Mouse (Mus musculus) hindbrain, embryonic 12.5 days (tissue): ENCODE measurements around the gene Ccdc54. TPM values are rescaled to one million over a fixed set of nuclear protein-coding genes. Genes with fewer than 3 reads are reported as not detected.

Experiments used
- ATAC-seq: fragments of 200-750 bp; cut with Nextera tagmentation; 2 replicates; pipeline ENCODE4 v1.8.0; 2017; ENCODE audit warnings: moderate TSS enrichment; ENCODE audit not compliant: low FRiP score
- H3K27ac ChIP-seq: fragments of 300-500 bp; sonication (generic); 2 replicates; pipeline ENCODE4 v1.5.1; 2016; ENCODE audit warnings: mild to moderate bottlenecking
- H3K27me3 ChIP-seq: fragments of 300-500 bp; sonication (generic); 2 replicates; pipeline ENCODE4 v1.6.1; 2016; ENCODE audit warnings: mild to moderate bottlenecking
- H3K36me3 ChIP-seq: fragments of 300-500 bp; sonication (generic); 2 replicates; pipeline ENCODE4 v1.6.1; 2016; ENCODE audit warnings: mild to moderate bottlenecking
- H3K4me1 ChIP-seq: fragments of 300-500 bp; sonication (generic); 2 replicates; pipeline ENCODE4 v1.6.1; 2016
- H3K4me2 ChIP-seq: fragments of 300-500 bp; sonication (generic); replicated peaks from 2 replicates; pipeline ENCODE4 v1.6.1; 2016; ENCODE audit warnings: mild to moderate bottlenecking
- H3K4me3 ChIP-seq: fragments of 300-500 bp; sonication (generic); 2 replicates; pipeline ENCODE4 v1.5.1; 2016; ENCODE audit warnings: mild to moderate bottlenecking
- H3K9ac ChIP-seq: fragments of 300-500 bp; sonication (generic); 2 replicates; pipeline ENCODE4 v1.6.1; 2016; ENCODE audit warnings: mild to moderate bottlenecking, moderate library complexity
- H3K9me3 ChIP-seq: fragments of 300-500 bp; sonication (generic); replicated peaks from 2 replicates; pipeline ENCODE4 v1.6.1; 2016; ENCODE audit warnings: mild to moderate bottlenecking
- WGBS: fragments of 180-500 bp; shearing (Covaris S2); methylation state at CpG from one replicate; pipeline ENCODE4 v1.1.7; 2016; 5-methylcytosine and 5-hydroxymethylcytosine counted together
- polyA plus RNA-seq: library from polyadenylated mRNA; unstranded; fragments of >200 nt; fragmentation: Nextera tagmentation; extraction: Ambion mirVana; gene quantifications from 2 replicates; pipeline ENCODE4 v1.2.1, GENCODE M21; 2016

Ccdc54 gene
- polyA plus RNA-seq, 1 experiment from 2014 or later, result not detected

DNA sequence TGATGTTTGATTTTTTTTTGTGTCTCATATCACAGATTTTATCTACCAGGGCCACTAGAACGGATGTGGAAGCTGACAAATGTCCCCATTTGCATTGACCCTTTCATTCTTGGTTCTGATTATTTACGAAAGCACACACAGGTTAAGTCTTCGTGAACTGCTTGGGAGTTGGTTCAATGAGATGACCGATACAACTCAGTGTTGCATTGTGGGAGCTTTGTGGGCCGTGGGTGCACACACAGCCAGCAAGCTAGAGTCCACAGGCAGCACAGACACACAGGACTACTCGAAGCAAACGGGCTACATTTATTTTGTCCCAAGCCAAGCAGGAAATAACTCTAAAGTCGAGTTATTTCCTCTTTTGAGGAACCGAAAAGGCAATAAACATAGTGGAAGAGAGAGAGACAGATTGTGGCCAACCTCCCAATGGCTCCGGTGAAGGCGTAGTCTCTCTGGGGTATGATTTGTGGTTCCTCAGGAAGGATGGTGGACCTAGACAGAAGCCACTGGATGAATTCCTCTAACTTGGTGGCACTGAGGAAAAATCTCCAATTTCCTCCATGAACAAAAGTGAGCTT lies 1.3 kb downstream of the Ccdc54 start:
- Histone ChIP-seq H3K27me3 (no peaks in the 10 kb centered on the region; the same call in 1 of the 2 replicates), H3K9ac (no peak overlapping the region), H3K27ac (no peak overlapping the region), H3K9me3 (no peaks in the 10 kb centered on the region), H3K36me3 (no peaks in the 10 kb centered on the region), H3K4me1 (no peaks in the 10 kb centered on the region), H3K4me2 (no peak overlapping the region), H3K4me3 (no peak overlapping the region)
- ATAC-seq, result no peak
- WGBS, result 81% methylated on average over 11 of the region's 11 CpGs

DNA sequence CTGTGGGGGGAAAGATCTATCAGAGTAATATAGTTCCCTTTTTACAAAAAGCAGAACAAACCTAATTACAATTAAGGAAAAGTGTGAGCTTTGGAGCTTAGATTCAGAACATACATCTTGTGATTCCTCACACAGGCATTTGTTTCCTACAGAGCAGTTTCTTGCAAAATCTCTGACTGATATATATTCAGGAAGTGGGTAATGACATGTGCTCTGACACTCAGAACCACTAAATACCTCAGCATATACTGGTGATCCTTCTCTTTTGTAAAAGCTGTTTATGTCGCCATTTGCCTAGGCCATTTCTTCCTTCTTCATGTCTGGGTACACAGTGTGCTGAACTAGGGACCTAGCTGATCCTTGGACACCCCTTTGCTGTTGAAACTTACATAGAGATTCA lies 2.8 kb downstream of the Ccdc54 start:
- no peak overlapping the region for H3K4me2 ChIP-seq
- ATAC-seq, result no peak
- no peak overlapping the region for H3K9ac ChIP-seq
- H3K27ac ChIP-seq, result no peak overlapping the region
- no peaks in the 10 kb centered on the region for H3K4me1 ChIP-seq
- H3K27me3 ChIP-seq, result no peaks in the 10 kb centered on the region
- WGBS, result 93% methylated on average over 1 of the region's 1 CpGs
- H3K36me3 ChIP-seq, result no peaks in the 10 kb centered on the region
- no peak overlapping the region for H3K4me3 ChIP-seq
- H3K9me3 ChIP-seq, result no peaks in the 10 kb centered on the region

DNA sequence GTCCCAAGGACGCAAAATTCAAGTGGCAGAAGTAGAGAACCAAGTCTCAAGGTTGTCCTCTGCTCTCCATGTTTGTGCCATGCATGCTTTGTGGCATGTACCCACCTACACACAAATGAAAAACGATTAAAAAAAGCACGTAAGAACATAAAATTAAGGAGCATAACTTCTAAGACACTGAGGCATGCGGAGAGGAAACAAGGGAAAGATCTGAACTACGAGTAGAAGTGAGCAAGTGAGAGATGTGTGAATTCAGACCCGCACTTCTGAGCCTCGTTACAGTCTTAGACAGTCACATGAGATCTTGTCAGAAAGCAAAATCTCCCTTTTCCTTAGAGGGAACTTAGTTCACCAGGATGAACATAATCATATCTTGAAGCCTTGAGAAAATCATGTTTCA lies 3.8 kb downstream of the Ccdc54 start:
- Histone ChIP-seq H3K36me3 (no peaks in the 10 kb centered on the region), H3K27ac (no peak overlapping the region), H3K9ac (no peak overlapping the region), H3K27me3 (no peaks in the 10 kb centered on the region), H3K4me1 (no peaks in the 10 kb centered on the region), H3K4me2 (no peak overlapping the region), H3K9me3 (no peaks in the 10 kb centered on the region), H3K4me3 (no peak overlapping the region)
- 91% methylated on average over 7 of the region's 7 CpGs for WGBS
- no peak for ATAC-seq

DNA sequence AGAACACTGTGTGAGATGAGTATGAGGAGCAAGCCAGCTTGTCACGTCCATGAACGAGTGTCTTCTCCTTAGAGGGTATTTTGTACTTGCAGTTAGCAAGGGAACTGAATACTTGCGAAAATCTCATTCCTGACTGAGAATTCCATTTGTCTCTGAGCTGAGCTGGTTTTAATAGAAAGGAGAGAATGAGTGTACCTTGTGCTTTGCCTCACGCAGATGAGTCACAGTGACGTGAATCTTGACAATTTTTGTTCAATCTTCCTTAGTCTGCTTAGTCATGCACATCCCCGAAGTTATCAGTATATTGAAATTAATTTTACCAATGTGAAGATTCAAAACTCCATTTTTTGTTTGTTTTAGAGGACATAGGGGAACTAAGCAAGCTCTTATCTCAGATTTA lies 12.6 kb downstream of the Ccdc54 start:
- no peak for ATAC-seq
- no peaks in the 10 kb centered on the region for H3K9me3 ChIP-seq
- 83% methylated on average over 6 of the region's 6 CpGs for whole genome bisulfite sequencing

DNA sequence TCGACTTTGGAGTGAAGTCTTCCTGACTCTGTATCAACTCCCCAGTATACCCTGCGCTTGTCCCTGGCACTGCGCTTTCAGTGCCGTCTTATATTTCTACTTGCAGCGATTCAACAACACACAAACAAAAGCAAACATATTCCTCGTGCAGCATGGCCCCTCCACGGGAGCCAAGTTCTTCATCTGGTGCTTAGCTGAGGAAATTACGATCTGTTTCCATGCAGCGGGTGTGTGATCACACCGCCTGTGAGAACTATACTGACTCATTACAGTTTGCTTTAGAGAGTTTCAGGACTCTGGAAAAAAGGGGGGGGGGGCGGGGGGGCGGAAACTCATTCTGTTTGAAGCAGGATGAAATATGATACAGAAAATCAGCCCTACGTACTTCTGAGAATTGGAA lies 18.4 kb downstream of the Ccdc54 start:
- WGBS, result 85% methylated on average over 13 of the region's 13 CpGs
- H3K4me3 ChIP-seq, result no peak overlapping the region
- H3K4me1 ChIP-seq, result no peaks in the 10 kb centered on the region
- no peak overlapping the region for H3K27ac ChIP-seq
- no peaks in the 10 kb centered on the region for H3K36me3 ChIP-seq
- no peak overlapping the region for H3K4me2 ChIP-seq
- no peaks in the 10 kb centered on the region for H3K27me3 ChIP-seq
- no peak for ATAC-seq
- no peak overlapping the region for H3K9ac ChIP-seq
- no peaks in the 10 kb centered on the region for H3K9me3 ChIP-seq

More for the DNA sequence above, 12.6 kb downstream of the Ccdc54 start:
- H3K36me3 ChIP-seq, result no peaks in the 10 kb centered on the region
- H3K27me3 ChIP-seq, result no peaks in the 10 kb centered on the region
- H3K4me2 ChIP-seq, result no peak overlapping the region
- no peak overlapping the region for H3K27ac ChIP-seq
- no peak overlapping the region for H3K4me3 ChIP-seq
- H3K9ac ChIP-seq, result no peak overlapping the region
- no peaks in the 10 kb centered on the region for H3K4me1 ChIP-seq

DNA sequence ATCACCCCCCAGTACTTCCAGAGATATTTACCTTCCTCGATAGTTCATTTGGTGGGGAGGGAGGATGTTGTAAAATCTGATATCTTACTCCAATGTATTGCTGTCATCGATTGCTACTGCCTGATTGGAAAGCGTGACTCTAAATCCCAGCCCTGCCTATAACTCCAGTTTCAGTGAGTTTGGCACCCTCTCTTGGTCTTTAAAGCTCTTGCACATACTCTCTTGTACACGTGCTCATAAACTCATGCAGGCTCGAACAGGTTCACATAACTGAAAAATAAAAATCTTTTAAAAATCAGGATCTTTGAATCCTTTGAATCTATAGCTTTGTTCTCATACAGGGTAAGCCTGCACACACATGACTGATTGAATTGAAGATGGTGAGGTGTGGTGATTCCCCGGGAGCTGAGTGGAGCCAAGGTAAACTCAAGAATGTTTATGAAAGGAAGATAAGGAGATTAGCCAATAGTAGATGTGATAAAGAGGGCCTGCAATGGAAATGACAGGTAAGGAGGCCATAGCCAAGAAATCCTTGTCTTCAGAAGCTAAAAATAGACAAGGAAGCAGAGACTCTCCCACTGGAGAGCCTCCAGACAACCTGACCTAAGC lies 31.7 kb downstream of the Ccdc54 start:
- Histone ChIP-seq H3K27me3 (no peaks in the 10 kb centered on the region), H3K9me3 (no peaks in the 10 kb centered on the region), H3K4me3 (no peak overlapping the region), H3K36me3 (no peaks in the 10 kb centered on the region), H3K27ac (no peak overlapping the region), H3K4me2 (no peak overlapping the region), H3K4me1 (no peaks in the 10 kb centered on the region), H3K9ac (no peak overlapping the region)
- ATAC-seq, result no peak
- 83% methylated on average over 6 of the region's 6 CpGs for WGBS

DNA sequence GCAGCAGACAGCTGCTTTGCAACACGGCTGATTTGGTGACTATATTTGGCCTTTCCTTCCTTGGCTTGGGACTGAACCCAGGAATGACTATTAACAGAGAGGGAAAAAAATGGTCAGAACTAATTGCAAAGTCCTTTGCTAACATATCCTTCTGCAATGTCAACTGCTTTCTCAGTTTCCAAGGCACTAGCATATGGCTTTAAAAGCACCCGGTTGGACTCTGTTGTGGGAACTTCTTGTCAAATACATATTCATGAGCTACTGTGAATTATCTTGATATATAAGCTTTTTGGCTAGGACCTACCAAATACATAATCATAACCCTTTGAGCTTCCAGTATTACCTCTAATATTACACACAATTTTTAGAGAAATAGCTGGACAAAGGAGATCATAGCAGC lies 37.1 kb downstream of the Ccdc54 start:
- Histone ChIP-seq H3K9ac (no peak overlapping the region), H3K4me1 (no peaks in the 10 kb centered on the region), H3K4me3 (no peak overlapping the region), H3K27me3 (no peaks in the 10 kb centered on the region), H3K36me3 (no peaks in the 10 kb centered on the region), H3K27ac (no peak overlapping the region), H3K4me2 (no peak overlapping the region), H3K9me3 (no peaks in the 10 kb centered on the region)
- 83% methylated on average over 2 of the region's 2 CpGs for WGBS
- ATAC-seq, result no peak

DNA sequence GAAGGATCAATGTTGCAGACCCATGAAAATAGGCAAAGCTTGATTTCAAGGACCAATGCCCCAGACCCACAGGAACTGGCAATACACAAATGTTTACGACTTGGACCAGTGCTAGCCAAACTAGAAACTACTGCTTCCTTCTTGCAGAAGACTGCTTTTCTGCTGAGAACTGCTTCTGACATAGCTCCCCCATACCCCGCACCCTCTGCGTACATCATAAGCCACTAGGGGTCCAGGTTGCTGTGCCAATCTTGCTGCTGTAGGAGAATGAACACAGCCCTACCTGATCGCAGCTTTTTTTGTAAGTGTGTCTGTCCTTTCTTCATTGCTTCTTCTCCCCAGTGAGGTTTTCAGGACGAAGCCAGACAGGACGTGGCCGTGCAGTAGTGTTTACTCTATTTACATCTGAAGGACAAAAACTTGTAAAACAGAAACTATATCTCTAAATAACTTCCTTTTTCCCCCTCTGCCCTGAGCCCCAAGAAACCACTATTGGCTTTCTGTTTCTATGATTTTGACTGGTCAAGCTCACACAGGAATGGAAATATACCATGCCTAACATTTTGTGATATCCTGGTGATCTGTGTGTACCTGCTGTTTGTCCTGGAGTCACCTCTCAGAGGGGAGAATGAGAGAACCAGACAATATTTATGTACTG lies 39.0 kb downstream of the Ccdc54 start:
- Histone ChIP-seq H3K27me3 (no peaks in the 10 kb centered on the region), H3K9ac (no peak overlapping the region), H3K4me3 (no peak overlapping the region), H3K27ac (no peak overlapping the region), H3K4me1 (no peaks in the 10 kb centered on the region), H3K4me2 (no peak overlapping the region), H3K9me3 (no peaks in the 10 kb centered on the region), H3K36me3 (no peaks in the 10 kb centered on the region)
- no peak for ATAC-seq
- 87% methylated on average over 7 of the region's 7 CpGs for WGBS

DNA sequence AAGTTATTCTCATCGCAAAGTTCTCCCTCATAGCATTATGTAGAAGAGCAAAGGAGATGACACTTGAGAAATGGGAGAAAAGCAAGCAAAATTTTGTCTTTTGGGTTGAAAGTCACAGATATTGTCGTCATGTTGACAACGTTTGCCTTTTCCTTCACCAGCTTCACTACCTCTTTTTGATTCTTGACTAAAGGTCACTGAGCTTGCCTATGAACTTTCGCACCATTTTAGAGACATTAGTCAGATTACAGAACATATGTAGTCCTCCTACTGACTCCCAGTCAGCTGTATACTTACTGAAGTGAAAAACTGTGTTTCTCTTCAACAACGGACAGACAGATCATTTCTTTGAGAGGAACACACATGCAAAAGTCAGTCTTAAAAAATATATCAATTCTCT lies 40.0 kb downstream of the Ccdc54 start:
- Histone ChIP-seq H3K4me1 (no peaks in the 10 kb centered on the region), H3K9me3 (no peaks in the 10 kb centered on the region), H3K4me2 (no peak overlapping the region), H3K4me3 (no peak overlapping the region), H3K36me3 (no peaks in the 10 kb centered on the region), H3K27me3 (no peaks in the 10 kb centered on the region), H3K27ac (no peak overlapping the region), H3K9ac (no peak overlapping the region)
- 96% methylated on average over 5 of the region's 5 CpGs for WGBS
- no peak for ATAC-seq

DNA sequence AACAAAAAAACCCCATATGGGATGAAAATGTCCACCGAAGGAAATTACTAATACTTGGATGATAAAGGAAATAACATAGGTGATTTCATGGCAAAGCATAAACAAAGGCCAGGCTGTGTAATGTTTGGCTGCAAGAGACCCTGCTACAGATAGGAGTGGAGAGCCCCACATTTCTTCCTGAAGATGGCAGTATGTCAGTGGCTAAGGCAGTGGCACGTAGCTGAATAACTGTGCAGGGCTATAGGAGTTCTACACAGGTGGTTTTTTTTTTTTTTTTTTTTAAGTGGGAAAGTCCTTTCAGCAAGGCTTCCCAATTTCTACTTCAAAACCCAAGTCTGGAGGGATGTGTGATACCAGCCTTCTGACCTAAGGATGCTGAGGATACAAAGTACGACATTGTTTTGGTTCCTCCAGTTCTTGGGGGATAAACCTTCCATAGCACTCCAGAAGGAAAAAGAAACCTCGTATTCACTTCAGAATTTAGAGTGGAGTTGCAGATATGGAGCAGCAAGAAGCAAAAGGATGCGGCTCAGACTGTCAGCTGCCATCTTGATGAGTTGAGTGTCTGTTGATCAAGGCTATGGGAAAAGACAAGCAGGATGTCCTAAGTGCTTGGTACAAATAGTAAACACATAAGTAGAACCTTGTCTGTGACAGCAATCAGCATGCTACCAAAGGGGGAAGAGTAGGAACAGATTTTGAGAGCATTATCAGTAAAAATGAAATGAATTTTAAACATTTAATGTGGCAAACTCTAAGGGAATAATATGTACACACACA lies 48.2 kb downstream of the Ccdc54 start:
- Histone ChIP-seq H3K9ac (no peak overlapping the region), H3K36me3 (no peaks in the 10 kb centered on the region), H3K4me1 (no peaks in the 10 kb centered on the region), H3K4me3 (no peak overlapping the region), H3K4me2 (no peak overlapping the region), H3K27me3 (no peaks in the 10 kb centered on the region), H3K9me3 (no peaks in the 10 kb centered on the region), H3K27ac (no peak overlapping the region)
- WGBS, result 71% methylated on average over 5 of the region's 5 CpGs
- ATAC-seq, result no peak
